27 mouse cellular contexts compared by ENCODE assay signal in genomic region chr5:119107898-119108297, GRCm38 (mm10).
"Had no signal": no experiment of that assay in that cellular context is flagged by ENCODE, and none has a peak within 500 bp of the region (broad histone marks: within the 10 kb centered on the region; RNA-seq: fewer than 3 reads in every experiment).

No protein-coding gene starts in this region.

- DNase-seq: gastrocnemius, adult 2 months; gastrocnemius, postnatal 10 days; gastrocnemius, postnatal 25 days; heart, adult 18-20 months; heart, postnatal 10 days; heart, postnatal 4 days; kidney, adult 18-20 months; kidney, adult 8-10 months; kidney, postnatal 10 days; kidney, postnatal 25 days; kidney, postnatal 4 days; liver; liver, embryonic 13.5 days had no signal

- H3K4me3 ChIP-seq: gastrocnemius, adult 2 months; heart, embryonic 10.5 days; heart, embryonic 12.5 days; hindbrain, embryonic 10.5 days; hindbrain, embryonic 12.5 days; intestine, embryonic 15.5 days; layer of hippocampus, adult 2 months; left cerebral cortex, adult 2 months; limb, embryonic 13.5 days; liver, embryonic 13.5 days; liver, embryonic 15.5 days had no signal

- H3K9me3 ChIP-seq: heart, embryonic 10.5 days; heart, embryonic 12.5 days; hindbrain, embryonic 10.5 days; hindbrain, embryonic 12.5 days; intestine, embryonic 15.5 days; limb, embryonic 13.5 days; liver, embryonic 13.5 days; liver, embryonic 15.5 days had no signal

- H3K36me3 ChIP-seq: heart, embryonic 10.5 days; heart, embryonic 12.5 days; hindbrain, embryonic 10.5 days; hindbrain, embryonic 12.5 days; intestine, embryonic 15.5 days; limb, embryonic 13.5 days; liver, embryonic 13.5 days; liver, embryonic 15.5 days had no signal

- H3K27me3 ChIP-seq: heart, embryonic 12.5 days; hindbrain, embryonic 12.5 days; intestine, embryonic 15.5 days; liver, embryonic 13.5 days; liver, embryonic 15.5 days had no signal

- ATAC-seq: hindbrain, embryonic 16.5 days; inflammation-experienced regulatory T-cells, adult 6 months; intestine, embryonic 15.5 days; intestine, postnatal 0 days had no signal

- H3K4me1 ChIP-seq: heart, embryonic 10.5 days; heart, embryonic 12.5 days; intestine, embryonic 15.5 days; limb, embryonic 13.5 days; liver, embryonic 13.5 days; liver, embryonic 15.5 days had no signal

- H3K9ac ChIP-seq: heart, embryonic 12.5 days; hindbrain, embryonic 12.5 days; hindbrain, embryonic 14.5 days; intestine, embryonic 15.5 days; limb, embryonic 13.5 days; liver, embryonic 13.5 days; liver, embryonic 15.5 days had no signal

- H3K4me2 ChIP-seq: heart, embryonic 12.5 days; hindbrain, embryonic 12.5 days; hindbrain, embryonic 14.5 days; intestine, embryonic 15.5 days; limb, embryonic 13.5 days; liver, embryonic 11.5 days; liver, embryonic 13.5 days; liver, embryonic 15.5 days had no signal

- H3K27ac ChIP-seq: gastrocnemius, adult 2 months; heart, embryonic 10.5 days; hindbrain, embryonic 10.5 days; hindbrain, embryonic 12.5 days; hindbrain, embryonic 14.5 days; intestine, embryonic 15.5 days; layer of hippocampus, adult 2 months; left cerebral cortex, adult 2 months; limb, embryonic 13.5 days; liver, embryonic 13.5 days; liver, embryonic 15.5 days had no signal
